Mouse (Mus musculus) right cerebral cortex, adult 18-20 months (tissue): Measurements from ENCODE around the gene AI661453.

Source experiments
- DNase-seq: peaks from one replicate; pipeline ENCODE4 v3.0.0; 2022; ENCODE audit warnings: mixed read lengths

The AI661453 gene

GRCm38 (mm10) chr17:47441296-47442051 lies 5.1 kb downstream of the AI661453 start:
- no peak for DNase-seq

- no peak for DNase-seq
Measured at GRCm38 (mm10) chr17:47442271-47442670, 5.9 kb downstream of the AI661453 start.

GRCm38 (mm10) chr17:47444113-47444512 lies 7.7 kb downstream of the AI661453 start:
- no peak for DNase-seq

- DNase-seq: no peak
Measured at GRCm38 (mm10) chr17:47445518-47445917, 9.1 kb downstream of the AI661453 start.

GRCm38 (mm10) chr17:47446025-47446424 lies 9.6 kb downstream of the AI661453 start:
- no peak for DNase-seq

- DNase-seq: no peak
Measured at GRCm38 (mm10) chr17:47446561-47446960, 10.1 kb downstream of the AI661453 start.

- DNase-seq: no peak
Measured at GRCm38 (mm10) chr17:47448523-47449372, 12.3 kb downstream of the AI661453 start.

GRCm38 (mm10) chr17:47449432-47449831 lies 13.0 kb downstream of the AI661453 start:
- DNase-seq: no peak

- DNase-seq: no peak
Measured at GRCm38 (mm10) chr17:47450239-47450638, 13.8 kb downstream of the AI661453 start.

- no peak for DNase-seq
Measured at GRCm38 (mm10) chr17:47450880-47451565, 14.6 kb downstream of the AI661453 start.

GRCm38 (mm10) chr17:47452886-47453285 lies 16.5 kb downstream of the AI661453 start:
- no peak for DNase-seq

GRCm38 (mm10) chr17:47454675-47455074 lies 18.3 kb downstream of the AI661453 start:
- DNase-seq: no peak

GRCm38 (mm10) chr17:47458310-47458709 lies 21.9 kb downstream of the AI661453 start:
- no peak for DNase-seq

GRCm38 (mm10) chr17:47458936-47459335 lies 22.5 kb downstream of the AI661453 start:
- DNase-seq: no peak

GRCm38 (mm10) chr17:47459341-47459919 lies 23.0 kb downstream of the AI661453 start:
- no peak for DNase-seq

- no peak for DNase-seq
Measured at GRCm38 (mm10) chr17:47461688-47462087, 25.3 kb downstream of the AI661453 start.

- no peak for DNase-seq
Measured at GRCm38 (mm10) chr17:47462209-47462608, 25.8 kb downstream of the AI661453 start.

- no peak for DNase-seq
Measured at GRCm38 (mm10) chr17:47462728-47463388, 26.4 kb downstream of the AI661453 start.

GRCm38 (mm10) chr17:47464248-47464965 lies 28.0 kb downstream of the AI661453 start:
- no peak for DNase-seq

- DNase-seq: no peak
Measured at GRCm38 (mm10) chr17:47465016-47465415, 28.6 kb downstream of the AI661453 start.

GRCm38 (mm10) chr17:47466284-47466683 lies 29.9 kb downstream of the AI661453 start:
- no peak for DNase-seq

- no peak for DNase-seq
Measured at GRCm38 (mm10) chr17:47467659-47468058, 31.2 kb downstream of the AI661453 start.
